Mouse (Mus musculus) MEL (cell line): ENCODE data around the gene Nek2.

Experiments
- CTCF ChIP-seq, 3 experiments: IDR thresholded peaks in 2 of 3; conservative IDR thresholded peaks in 1 of 3; 2 replicates each; pipeline ENCODE4 v1.5.1; 2011 to 2012; ENCODE audit warnings: low read length in 3 of 3, low read depth in 2 of 3, mild to moderate bottlenecking in 2 of 3, improper control_type of control experiment in 1 of 3, inconsistent platforms in 1 of 3, mixed read lengths in 1 of 3, moderate library complexity in 1 of 3; ENCODE audit not compliant: control insufficient read depth in 1 of 3, insufficient read depth in 1 of 3, poor library complexity in 1 of 3, severe bottlenecking in 1 of 3
- ETS1 ChIP-seq: IDR thresholded peaks from 2 replicates; pipeline ENCODE4 v1.6.1; 2012; ENCODE audit warnings: low read depth, mild to moderate bottlenecking, inconsistent platforms, low read length, improper control_type of control experiment, moderate library complexity
- HCFC1 ChIP-seq: IDR thresholded peaks from 2 replicates; pipeline ENCODE4 v1.6.1; 2012; ENCODE audit warnings: low read depth, mild to moderate bottlenecking, inconsistent platforms, low read length, improper control_type of control experiment, moderate library complexity
- POLR2A ChIP-seq, 2 experiments: IDR thresholded peaks; 2 replicates each; pipeline ENCODE4 v1.6.1; 2011 to 2012; ENCODE audit warnings: low read length in 2 of 2, mild to moderate bottlenecking in 2 of 2, control low read depth in 1 of 2, improper control_type of control experiment in 1 of 2, low read depth in 1 of 2, moderate library complexity in 1 of 2; ENCODE audit not compliant: control insufficient read depth in 1 of 2, insufficient read depth in 1 of 2, poor library complexity in 1 of 2

DNA sequence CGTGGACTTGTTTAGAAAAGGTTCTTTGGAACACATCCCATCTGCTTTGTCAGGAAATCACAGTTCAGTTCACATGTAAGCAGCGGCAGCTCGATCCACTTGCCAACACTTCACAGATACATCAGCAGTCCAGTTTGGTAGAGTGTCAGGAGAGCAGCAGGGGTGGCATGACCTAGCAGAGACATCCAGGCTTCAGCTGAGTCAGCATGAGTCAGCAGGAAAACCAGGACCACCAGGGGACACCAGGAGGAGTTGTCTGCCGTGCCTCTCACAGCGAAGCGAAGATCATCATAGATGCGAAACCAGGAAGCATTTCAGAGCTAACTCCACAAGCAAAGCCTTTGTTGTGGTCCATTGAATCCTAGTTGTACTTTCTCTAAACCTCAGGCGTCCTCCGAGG lies 32.2 kb downstream of the Nek2 start:
- TF ChIP-seq CTCF (IDR thresholded peaks at IDR 0.05 in 2 of 3, conservative IDR thresholded peaks at IDR 0.05 in 1 of 3; ENCODE audit: control insufficient read depth in 1 of 3, insufficient read depth in 1 of 3, low read depth in 2 of 3, low read length in 3 of 3, poor library complexity in 1 of 3, severe bottlenecking in 1 of 3): no peak
- no peak for TF ChIP-seq POLR2A (IDR thresholded peaks at IDR 0.05; ENCODE audit: control insufficient read depth in 1 of 2, insufficient read depth in 1 of 2, low read depth in 1 of 2, low read length in 2 of 2, poor library complexity in 1 of 2)
- no peak for TF ChIP-seq HCFC1
- no peak for TF ChIP-seq ETS1
